Mouse (Mus musculus): ENCODE data around the gene Ntng1.

Gene Ntng1

DNA sequence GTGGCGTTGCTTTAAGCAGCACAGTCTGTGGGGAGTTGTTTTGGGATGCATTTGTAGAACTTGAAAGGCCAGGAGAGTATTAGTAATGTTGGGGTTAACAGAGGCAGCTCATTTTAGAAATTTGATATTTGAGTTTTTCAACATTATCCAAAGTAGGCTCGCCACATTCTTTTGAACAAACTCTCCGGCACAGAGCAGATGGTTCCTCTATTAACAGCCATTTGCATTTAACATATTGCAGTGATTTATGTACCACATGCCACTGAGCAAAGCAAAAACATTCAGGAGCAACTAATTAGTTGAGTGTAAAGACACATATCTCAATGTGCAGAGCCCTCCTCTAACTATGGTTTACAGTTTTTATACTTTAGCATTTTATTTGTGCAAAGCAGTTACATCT lies 224.8 kb downstream of the Ntng1 start:
- CTCF ChIA-PET: no interaction called here

DNA sequence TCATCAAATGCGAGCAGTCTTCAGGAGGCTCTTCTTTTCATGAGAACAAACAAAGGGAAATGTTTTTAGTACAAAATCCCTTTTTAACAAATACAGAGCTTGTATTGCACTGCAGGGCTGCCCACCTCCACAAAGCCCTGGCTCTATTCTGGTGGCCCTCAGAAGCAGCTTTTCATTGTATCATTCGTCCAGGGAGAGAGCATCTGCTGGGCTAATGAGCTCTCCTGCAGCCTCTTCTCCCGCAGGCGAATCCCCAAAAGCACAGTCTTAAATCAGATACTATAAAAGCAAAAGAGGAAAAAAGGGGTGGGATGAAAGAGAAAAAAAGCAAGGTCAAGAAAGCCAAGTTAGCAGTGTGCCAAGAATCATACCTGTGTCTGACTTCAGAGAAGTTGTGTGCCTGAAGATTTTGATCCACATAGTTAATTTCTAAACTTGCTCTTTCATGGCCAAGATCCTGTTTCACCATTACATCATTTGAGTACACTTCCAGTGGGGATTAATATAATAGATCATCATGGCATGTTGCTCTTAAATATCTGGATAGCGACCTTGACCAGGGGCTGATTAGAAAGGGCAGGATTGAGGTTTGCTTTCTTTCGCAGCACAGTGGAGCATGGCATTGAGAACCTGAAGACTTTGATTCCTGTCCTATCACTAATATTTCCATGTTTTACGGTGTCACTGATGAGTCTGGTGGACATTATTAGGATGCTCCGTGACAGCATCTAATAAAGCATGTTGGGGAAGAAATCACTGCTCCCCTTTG lies 225.7 kb downstream of the Ntng1 start:
- CTCF ChIA-PET: no interaction called here

DNA sequence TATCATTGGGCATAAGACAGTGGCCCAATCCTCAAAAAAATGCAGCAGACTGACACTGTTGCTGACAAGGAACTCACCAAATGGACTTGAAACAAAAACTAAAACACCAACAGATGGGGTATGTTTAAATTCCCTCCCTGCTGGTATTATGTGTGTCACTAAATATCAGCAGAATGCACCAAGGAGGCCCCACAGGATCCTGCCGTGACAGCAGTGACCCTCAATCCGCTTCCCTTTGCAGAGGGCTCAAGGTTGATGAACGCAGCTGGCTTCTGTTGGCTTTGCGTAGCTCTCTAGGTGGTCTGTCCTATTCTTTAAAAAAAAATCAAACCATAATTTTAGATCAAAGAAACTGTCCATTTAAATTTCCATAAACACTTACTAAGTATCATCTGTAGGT lies 226.7 kb downstream of the Ntng1 start:
- CTCF ChIA-PET: no interaction called here

GRCm38 (mm10) chr3:109914226-109914625 lies 229.6 kb downstream of the Ntng1 start:
- CTCF ChIA-PET: no interaction called here

GRCm38 (mm10) chr3:109890600-109890999 lies 253.2 kb downstream of the Ntng1 start:
- CTCF ChIA-PET: no interaction called here

DNA sequence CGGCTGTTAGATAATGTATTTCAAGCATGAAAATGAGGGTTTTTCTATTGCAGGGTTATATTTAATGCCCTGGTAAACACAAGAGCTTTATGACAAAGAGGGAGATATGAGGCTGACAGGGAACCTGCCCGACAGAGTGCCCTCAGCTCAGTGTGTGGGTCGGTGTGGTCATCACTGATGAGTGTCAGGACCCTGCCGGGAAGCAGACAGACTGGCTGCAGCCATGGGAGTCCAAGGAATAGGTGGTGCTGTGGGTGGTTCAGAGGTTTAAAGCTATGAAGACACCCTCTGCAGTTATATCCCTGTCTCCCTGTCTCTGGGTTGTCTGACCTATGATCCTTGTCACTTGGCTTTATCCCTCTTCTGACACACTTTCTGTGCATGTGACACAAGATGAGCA lies 258.1 kb downstream of the Ntng1 start:
- CTCF ChIA-PET: no interaction called here

DNA sequence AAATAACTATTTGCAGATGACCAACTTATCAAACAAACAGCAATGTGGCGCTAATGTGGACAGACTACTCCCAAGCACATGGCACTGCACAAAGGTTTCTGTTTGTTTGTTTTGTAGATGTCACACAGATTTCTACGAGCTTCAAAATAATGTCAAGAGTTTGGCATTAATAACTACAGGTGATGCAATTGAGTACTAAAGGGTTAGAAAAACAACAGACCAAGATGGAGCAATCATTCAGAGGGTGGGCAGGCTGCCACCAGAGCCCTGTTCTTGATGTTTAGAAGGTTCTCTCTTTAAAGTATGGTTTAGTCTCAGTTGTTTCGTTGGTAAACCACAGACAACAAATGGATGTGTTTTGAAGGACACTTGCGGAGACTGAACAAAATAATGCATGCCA lies 264.8 kb downstream of the Ntng1 start:
- CTCF ChIA-PET: no interaction called here

DNA sequence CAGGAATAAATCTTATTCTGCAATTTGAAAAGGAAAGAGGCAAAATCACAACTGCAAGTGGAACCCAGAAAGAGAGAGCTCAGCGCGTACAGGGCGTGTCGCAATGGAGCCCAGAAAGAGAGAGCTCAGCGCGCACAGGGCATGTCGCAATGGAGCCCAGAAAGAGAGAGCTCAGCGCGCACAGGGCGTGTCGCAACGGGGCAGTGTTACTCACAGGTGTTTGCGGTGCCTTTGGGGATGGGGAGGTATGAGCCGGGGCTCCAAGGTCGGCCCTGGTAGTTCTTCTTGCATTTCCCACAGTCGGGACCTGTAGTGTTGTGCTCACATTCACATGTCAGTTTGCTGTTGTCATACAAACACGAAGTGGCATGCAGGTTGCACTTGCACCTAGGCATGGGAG lies 271.8 kb downstream of the Ntng1 start:
- CTCF ChIA-PET: no interaction called here

GRCm38 (mm10) chr3:109858276-109858675 lies 285.5 kb downstream of the Ntng1 start:
- CTCF ChIA-PET: no interaction called here

DNA sequence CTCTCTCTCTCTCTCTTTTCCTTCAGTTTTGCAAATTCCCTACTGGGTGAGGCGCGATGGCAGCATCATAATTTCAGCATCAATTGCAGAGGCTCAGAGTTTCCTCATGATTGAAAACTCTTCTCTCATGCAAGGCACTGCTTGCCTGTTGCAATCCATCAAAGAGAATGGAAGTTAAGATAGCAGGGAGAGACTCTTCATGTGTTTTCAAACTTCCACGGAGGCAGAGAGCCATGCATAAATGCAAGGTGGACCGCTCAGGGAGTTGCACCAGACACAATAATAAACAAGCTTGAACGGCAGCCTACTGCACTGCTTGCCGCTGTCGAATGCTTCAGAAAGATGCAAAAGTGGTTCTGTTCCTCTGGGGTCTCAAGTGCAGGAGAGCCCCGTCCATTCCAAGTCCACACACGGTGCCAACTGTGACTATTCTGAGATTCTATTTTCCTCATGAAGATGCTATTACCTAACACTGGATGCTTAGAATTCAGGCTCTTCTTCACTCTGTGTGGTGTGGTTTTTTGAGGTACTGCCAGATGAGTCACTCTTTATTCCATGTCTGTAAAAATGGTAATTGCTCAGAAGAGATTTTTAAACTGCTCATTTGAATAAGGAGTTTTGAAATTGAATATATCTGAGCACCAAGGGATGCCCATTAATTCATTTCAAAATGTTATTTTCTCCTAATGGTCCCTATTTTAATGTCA lies 289.2 kb downstream of the Ntng1 start:
- CTCF ChIA-PET: no interaction called here

- CTCF ChIA-PET: no interaction called here
Measured at GRCm38 (mm10) chr3:109846660-109847059, 297.2 kb downstream of the Ntng1 start.

DNA sequence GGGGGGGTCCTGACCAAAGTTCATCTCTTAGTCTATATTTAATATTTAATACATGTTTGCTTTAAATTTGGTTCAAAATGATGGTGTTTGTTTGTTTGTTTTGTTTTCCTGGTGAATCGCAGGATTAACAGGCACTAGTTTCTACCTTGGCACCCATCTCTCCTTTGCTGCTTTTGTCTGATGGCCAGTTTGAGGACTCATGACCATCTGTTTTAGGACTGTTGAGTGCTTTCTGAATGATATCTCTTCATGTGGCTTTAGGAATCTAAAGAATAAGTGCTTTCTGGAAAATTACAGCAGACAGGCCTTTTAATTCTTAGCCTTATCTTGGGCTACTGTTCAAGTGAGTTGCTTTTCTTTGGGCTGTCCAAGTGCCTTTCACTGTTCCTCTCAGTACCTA lies 318.0 kb downstream of the Ntng1 start:
- CTCF ChIA-PET: no interaction called here

DNA sequence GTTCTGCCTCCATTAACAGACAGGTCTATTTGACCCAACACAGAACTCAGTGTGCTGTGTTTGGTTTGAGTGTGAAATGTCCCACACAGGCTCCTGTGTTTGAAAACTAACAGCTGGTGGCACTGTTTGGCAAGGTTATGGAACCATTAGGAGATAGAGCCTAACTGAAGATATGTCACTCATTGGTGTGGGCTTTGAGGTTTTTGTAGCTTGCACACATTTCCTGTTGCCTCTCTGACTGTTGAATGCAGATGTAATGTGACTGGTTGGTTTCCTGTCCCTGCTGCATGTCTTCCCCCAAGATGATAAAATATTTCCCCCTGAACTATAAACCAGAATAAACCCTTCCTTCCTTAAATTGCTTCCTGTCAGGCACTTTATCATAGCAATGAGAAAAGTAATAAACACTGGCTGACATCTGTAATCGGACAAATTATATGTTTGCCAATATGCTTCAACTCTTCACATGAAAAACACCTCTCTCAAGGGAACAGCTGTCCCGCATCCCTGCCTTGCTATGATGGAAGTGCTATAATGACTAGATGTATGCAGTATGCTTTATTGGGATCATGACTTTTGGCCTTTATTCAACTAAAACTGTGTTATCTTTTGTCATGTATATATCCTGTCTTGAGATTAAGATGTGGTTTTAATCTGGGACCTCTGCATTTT lies 320.9 kb downstream of the Ntng1 start:
- CTCF ChIA-PET: no interaction called here

GRCm38 (mm10) chr3:109818821-109819685 lies 324.8 kb downstream of the Ntng1 start:
- CTCF ChIA-PET: no interaction called here

GRCm38 (mm10) chr3:109809065-109809464 lies 334.7 kb downstream of the Ntng1 start:
- CTCF ChIA-PET: no interaction called here

GRCm38 (mm10) chr3:109807211-109807934 lies 336.4 kb downstream of the Ntng1 start:
- CTCF ChIA-PET: interaction anchor here (0.6 kb wide), 1 partner anchor 831 kb away, joined by 3 read pairs; no protein-coding TSS in a partner anchor

GRCm38 (mm10) chr3:109804145-109804544 lies 339.7 kb downstream of the Ntng1 start:
- CTCF ChIA-PET: no interaction called here

DNA sequence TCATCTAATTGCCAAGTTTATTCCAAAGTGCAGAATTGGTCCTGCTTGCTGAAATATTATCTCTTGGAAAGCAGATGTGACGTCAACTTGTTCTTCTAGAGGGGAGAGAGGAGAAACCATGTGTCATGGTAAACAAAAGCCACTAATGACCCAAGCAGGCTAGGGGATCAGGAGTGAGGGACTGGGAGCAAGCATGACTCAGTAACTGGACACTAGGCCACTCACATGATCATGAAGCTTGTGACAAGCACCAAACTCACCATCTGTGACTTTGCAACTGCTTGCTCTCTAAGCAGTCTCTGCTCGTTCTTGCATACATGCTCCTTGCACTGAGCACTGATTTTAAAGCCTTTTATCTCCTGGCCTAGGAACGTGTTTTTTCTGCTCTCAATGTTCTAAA lies 340.2 kb downstream of the Ntng1 start:
- CTCF ChIA-PET: no interaction called here

DNA sequence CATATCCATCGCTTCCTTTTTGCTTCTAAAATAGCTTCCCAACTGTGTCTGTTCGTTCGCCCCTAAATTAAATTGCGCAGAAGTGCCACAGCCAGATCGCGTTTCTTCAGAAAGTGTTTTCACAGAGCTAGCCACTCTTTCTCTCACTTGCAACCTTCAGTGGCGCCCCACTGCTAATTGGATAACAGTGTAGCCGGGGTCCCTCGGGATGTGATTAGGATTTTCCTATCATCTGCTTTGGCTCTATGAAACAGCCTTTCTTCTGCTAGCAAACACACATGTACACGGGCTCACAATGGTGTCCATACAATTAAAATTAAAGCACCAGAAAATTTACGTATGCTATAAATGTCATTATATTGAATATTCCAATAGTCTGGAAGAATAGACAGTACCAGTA lies 346.5 kb downstream of the Ntng1 start:
- CTCF ChIA-PET: no interaction called here

GRCm38 (mm10) chr3:109783231-109783630 lies 360.6 kb downstream of the Ntng1 start:
- CTCF ChIA-PET: no interaction called here

- CTCF ChIA-PET: interaction anchor here (0.7 kb wide), 1 partner anchor 269 kb away, joined by 3 read pairs; no protein-coding TSS in a partner anchor
Measured at GRCm38 (mm10) chr3:109782289-109782951, 361.4 kb downstream of the Ntng1 start.
